Mouse (Mus musculus) myocyte (in vitro differentiated cells): Measurements from ENCODE around the gene Mamdc2.

ENCODE experiments used
- E2F4 ChIP-seq: IDR thresholded peaks from one replicate; pipeline ENCODE4 v1.6.1; 2011; ENCODE audit warnings: mild to moderate bottlenecking, control low read depth, moderate library complexity; ENCODE audit not compliant: insufficient read depth
- POLR2A ChIP-seq: IDR thresholded peaks from one replicate; pipeline ENCODE4 v1.6.1; 2011; ENCODE audit warnings: low read depth, mild to moderate bottlenecking, control low read depth, moderate library complexity; ENCODE audit not compliant: insufficient read length
- SRF ChIP-seq: IDR thresholded peaks from one replicate; pipeline ENCODE4 v1.6.1; 2011; ENCODE audit warnings: low read depth; ENCODE audit not compliant: control insufficient read depth, insufficient read length
- TCF12 ChIP-seq: IDR thresholded peaks from one replicate; pipeline ENCODE4 v1.6.1; 2011; ENCODE audit warnings: mild to moderate bottlenecking, control low read depth; ENCODE audit not compliant: poor library complexity, insufficient read depth, severe bottlenecking
- USF1 ChIP-seq: IDR thresholded peaks from one replicate; pipeline ENCODE4 v1.6.1; 2011; ENCODE audit warnings: low read depth, mild to moderate bottlenecking, control low read depth, moderate library complexity

GRCm38 (mm10) chr19:23373287-23373686 lies 75.0 kb downstream of the Mamdc2 start:
- TF ChIP-seq POLR2A (no peak), SRF (no peak), TCF12 (no peak), USF1 (no peak), E2F4 (no peak)
